In the genomic region with DNA sequence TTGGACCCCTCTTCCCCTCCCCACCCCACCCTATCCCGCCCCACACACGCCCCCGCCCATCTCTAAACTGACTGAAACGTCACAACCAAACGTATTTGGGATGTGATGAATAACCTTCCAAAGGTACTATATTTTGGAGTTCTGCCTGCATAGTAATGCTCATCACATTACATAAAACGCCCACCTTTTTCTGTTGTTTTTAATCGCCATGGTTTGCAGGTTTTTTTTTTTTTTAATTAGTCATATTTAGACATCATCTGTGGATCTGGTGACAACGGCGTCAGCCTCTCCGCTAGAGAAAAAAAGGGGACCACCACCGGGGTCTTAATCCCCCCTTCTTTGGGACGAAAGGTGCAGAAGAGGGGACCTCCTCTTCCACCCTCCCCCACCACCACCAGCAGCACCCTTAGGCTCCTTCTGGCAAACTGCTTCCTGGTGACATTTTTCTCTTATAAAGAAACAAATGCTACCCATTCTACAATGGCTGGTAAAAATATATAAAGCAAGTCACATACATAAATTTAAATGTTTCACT, we compare ENCODE assay signal across 8 mouse cellular contexts. TPM values are rescaled to one million over a fixed set of nuclear protein-coding genes. Genes with fewer than 3 reads are reported as not detected.
DNase-seq lines count a peak whose midpoint lies in the region; ATAC-seq and TF ChIP-seq lines count a peak whose summit lies in the region.

No protein-coding gene starts in this region.

- H3K27me3 ChIP-seq in erythroblast, embryonic 14.5 days (ENCODE audit: control insufficient read depth), result no peaks in the 10 kb centered on the region
- H3K27me3 ChIP-seq in spleen, adult 2 months (ENCODE audit: control insufficient read depth, insufficient read depth, low read length), result no peaks in the 10 kb centered on the region
- H3K27me3 ChIP-seq in limb, embryonic 12.5 days, result no peaks in the 10 kb centered on the region

- DNase-seq in spleen, adult 2 months (ENCODE audit: low read depth in 1 of 2, low spot score in 2 of 2), result no peak
- DNase-seq in spleen, adult 12 weeks (ENCODE audit: low spot score), result no peak
- DNase-seq in adipocyte (ENCODE audit: low spot score), result no peak
- no peak for DNase-seq in ovary, postnatal 14 days (ENCODE audit: low spot score)
- DNase-seq in layer of hippocampus, adult 8-10 months (ENCODE audit: low spot score in 2 of 2), result no peak

- no peaks in the 10 kb centered on the region for H3K9me3 ChIP-seq in erythroblast, embryonic 14.5 days (ENCODE audit: control insufficient read depth, low read length)
- H3K9me3 ChIP-seq in limb, embryonic 12.5 days, result no peaks in the 10 kb centered on the region

- H3K4me2 ChIP-seq in limb, embryonic 12.5 days, result peak overlapping the region; percentile 61

- TF ChIP-seq POLR2A in spleen, adult 2 months (IDR thresholded peaks at IDR 0.05; ENCODE audit: low read depth, low read length), result no peak

- H3K9ac ChIP-seq in limb, embryonic 12.5 days (replicated peaks), result peak overlapping the region; percentile 100; the same call in 1 of the 2 replicates

- H3K4me1 ChIP-seq in erythroblast, embryonic 14.5 days (ENCODE audit: control insufficient read depth), result peaks cover 36% of the 10 kb centered on the region
- peaks cover 28% of the 10 kb centered on the region for H3K4me1 ChIP-seq in spleen, adult 2 months (ENCODE audit: control insufficient read depth, insufficient read depth, insufficient read length)
- H3K4me1 ChIP-seq in limb, embryonic 12.5 days (replicated peaks), result peaks cover 16% of the 10 kb centered on the region

- H3K4me3 ChIP-seq in erythroblast, embryonic 14.5 days (replicated peaks), result peak overlapping the region; percentile 76
- peak overlapping the region; percentile 49 for H3K4me3 ChIP-seq in spleen, adult 2 months (ENCODE audit: extremely low read depth, insufficient read depth, insufficient read length)
- peak overlapping the region; percentile 98 for H3K4me3 ChIP-seq in limb, embryonic 12.5 days (replicated peaks)

- ATAC-seq in erythroblast, adult 5-6 weeks (replicated peaks; ENCODE audit: low FRiP score, poor library complexity, severe bottlenecking), result no peak
- no peak for ATAC-seq in limb, embryonic 12.5 days (ENCODE audit: insufficient number of reproducible peaks, insufficient read depth, low FRiP score, low TSS enrichment, low read depth)

- no peak for TF ChIP-seq CTCF in spleen, adult 2 months (IDR thresholded peaks at IDR 0.05; ENCODE audit: extremely low read depth, insufficient read depth, insufficient read length, insufficient replicate concordance)

- H3K36me3 ChIP-seq in erythroblast, embryonic 14.5 days (ENCODE audit: control insufficient read depth), result peaks cover 15% of the 10 kb centered on the region
- H3K36me3 ChIP-seq in spleen, adult 2 months (ENCODE audit: control insufficient read depth, insufficient read depth, low read length), result no peaks in the 10 kb centered on the region
- H3K36me3 ChIP-seq in limb, embryonic 12.5 days, result peaks cover 8% of the 10 kb centered on the region; the same call in 1 of the 2 replicates

- 9% methylated on average over 12 of the region's 12 CpGs for WGBS in spleen, adult 2 months
- 1% methylated on average over 12 of the region's 12 CpGs for WGBS in limb, embryonic 12.5 days

- no peak overlapping the region for H3K27ac ChIP-seq in spleen, adult 2 months (ENCODE audit: insufficient read depth, low read length)
- H3K27ac ChIP-seq in limb, embryonic 12.5 days, result no peak overlapping the region

RNA-seq across cellular contexts. Expression of gene Cdk2ap1, which starts 7.4 kb away (rescaled TPM):
- polyA plus RNA-seq in erythroblast, embryonic 14.5 days (2012), result 16.1 and 20.1 TPM in 2 replicates
- total RNA-seq in erythroblast, adult 5-6 weeks (2015; ENCODE audit: low replicate concordance), result 46.4 and 55.1 TPM in 2 replicates
- total RNA-seq in erythroblast, adult 5-6 weeks (2017; ENCODE audit: low replicate concordance), result 31.2 and 56.3 TPM in 2 replicates
- 60.4 and 69.3 TPM in 2 replicates for polyA plus RNA-seq in spleen, adult 2 months (2012; rRNA removed)
- 68.4 and 218 TPM in 2 replicates for polyA plus RNA-seq in limb, embryonic 12.5 days (2016; fragmentation: Nextera tagmentation; extraction: Ambion mirVana)
- 100 to 1,000 TPM in 2 of 4 experiments, 10 to 100 TPM in 2; 92.2 to 111 (median 102) TPM for total RNA-seq in layer of hippocampus, adult 8-10 months (2022)

RNA-seq across cellular contexts. Expression of gene 2810006K23Rik, which starts 27.6 kb away (rescaled TPM):
- 0.24 and 0.36 TPM in 2 replicates for polyA plus RNA-seq in erythroblast, embryonic 14.5 days (2012)
- total RNA-seq in erythroblast, adult 5-6 weeks (2015; ENCODE audit: low replicate concordance), result 2.3 and 2.9 TPM in 2 replicates
- total RNA-seq in erythroblast, adult 5-6 weeks (2017; ENCODE audit: low replicate concordance), result 3.1 and 3.3 TPM in 2 replicates
- 2.7 and 4.2 TPM in 2 replicates for polyA plus RNA-seq in spleen, adult 2 months (2012; rRNA removed)
- polyA plus RNA-seq in limb, embryonic 12.5 days (2016; fragmentation: Nextera tagmentation; extraction: Ambion mirVana), result 15.8 and 17.2 TPM in 2 replicates
- 10 to 100 TPM; 12.3 to 17.1 (median 14.6) TPM for total RNA-seq in layer of hippocampus, adult 8-10 months (2022)

RNA-seq across cellular contexts. Expression of gene Mphosph9, which starts 27.7 kb away (rescaled TPM):
- polyA plus RNA-seq in erythroblast, embryonic 14.5 days (2012), result 0.28 and 0.32 TPM in 2 replicates
- 3.1 and 14.4 TPM in 2 replicates for total RNA-seq in erythroblast, adult 5-6 weeks (2015; ENCODE audit: low replicate concordance)
- 7.8 and 28.5 TPM in 2 replicates for total RNA-seq in erythroblast, adult 5-6 weeks (2017; ENCODE audit: low replicate concordance)
- 3.8 and 4.4 TPM in 2 replicates for polyA plus RNA-seq in spleen, adult 2 months (2012; rRNA removed)
- 18.8 and 19.7 TPM in 2 replicates for polyA plus RNA-seq in limb, embryonic 12.5 days (2016; fragmentation: Nextera tagmentation; extraction: Ambion mirVana)
- total RNA-seq in layer of hippocampus, adult 8-10 months (2022), result 10 to 100 TPM; 17.5 to 26.2 (median 24.9) TPM
